Mouse (Mus musculus) heart, adult 11 months (tissue): Measurements from ENCODE around the gene Rragd.
"Not testable (repeated sequence)": the region's sequence is repeated elsewhere in the genome, so short reads cannot be mapped to it uniquely, and the experiment has no call there.

Experiments
- DNase-seq: peaks from one replicate; pipeline ENCODE4 v3.0.0; 2022

Rragd gene

GRCm38 (mm10) chr4:32987006-32987405 is 4.2 kb downstream of the Rragd start:
- DNase-seq: no peak

- no peak for DNase-seq
Observed at GRCm38 (mm10) chr4:32989346-32989745, 6.5 kb downstream of the Rragd start.

- DNase-seq: no peak
Observed at GRCm38 (mm10) chr4:32994168-32994567, 11.3 kb downstream of the Rragd start.

GRCm38 (mm10) chr4:32996083-32996482 is 13.2 kb downstream of the Rragd start:
- no peak for DNase-seq

GRCm38 (mm10) chr4:32997571-32997970 is 14.7 kb downstream of the Rragd start:
- no peak for DNase-seq

GRCm38 (mm10) chr4:32998996-32999395 is 16.2 kb downstream of the Rragd start:
- DNase-seq: no peak

- DNase-seq: no peak
Observed at GRCm38 (mm10) chr4:33002081-33002480, 19.2 kb downstream of the Rragd start.

GRCm38 (mm10) chr4:33005595-33006470 is 23.0 kb downstream of the Rragd start:
- not testable (repeated sequence) for DNase-seq

GRCm38 (mm10) chr4:33006844-33007243 is 24.0 kb downstream of the Rragd start:
- DNase-seq: no peak

- DNase-seq: no peak
Observed at GRCm38 (mm10) chr4:33007443-33008217, 24.8 kb downstream of the Rragd start.

- DNase-seq: peak; percentile 27
Observed at GRCm38 (mm10) chr4:33010078-33010477, 27.2 kb downstream of the Rragd start.

GRCm38 (mm10) chr4:33012484-33012883 is 29.6 kb downstream of the Rragd start:
- DNase-seq: no peak

- peak; percentile 96 for DNase-seq
Observed at GRCm38 (mm10) chr4:33018361-33018999, 35.6 kb downstream of the Rragd start.

- DNase-seq: peak; percentile 73
Observed at GRCm38 (mm10) chr4:33024420-33024819, 41.6 kb downstream of the Rragd start.

- DNase-seq: peak; percentile 71
Observed at GRCm38 (mm10) chr4:33029104-33029503, 46.3 kb downstream of the Rragd start.

- DNase-seq: peak; percentile 90
Observed at GRCm38 (mm10) chr4:33030264-33031194, 47.7 kb downstream of the Rragd start.

- peak; percentile 99 for DNase-seq
Observed at GRCm38 (mm10) chr4:33031195-33031960, 48.5 kb downstream of the Rragd start, which contains the start of gene Ube2j1. Gene Ube2j1 (plus strand): TSS chr4:33031416.

GRCm38 (mm10) chr4:33032045-33032444 is 49.2 kb downstream of the Rragd start:
- no peak for DNase-seq

GRCm38 (mm10) chr4:33033515-33033914 is 50.7 kb downstream of the Rragd start:
- no peak for DNase-seq

GRCm38 (mm10) chr4:33039826-33040225 is 57.0 kb downstream of the Rragd start:
- DNase-seq: peak; percentile 85

GRCm38 (mm10) chr4:33049601-33050000 is 66.8 kb downstream of the Rragd start:
- DNase-seq: peak; percentile 86
